Mouse (Mus musculus) liver, adult (tissue): Measurements from ENCODE around the gene Tm9sf1.

ENCODE experiments used
- GATA4 ChIP-seq: IDR thresholded peaks from 2 replicates; pipeline ENCODE4 v1.6.1; 2014; ENCODE audit warnings: mild to moderate bottlenecking, low read length; ENCODE audit not compliant: insufficient replicate concordance

The Tm9sf1 gene

DNA sequence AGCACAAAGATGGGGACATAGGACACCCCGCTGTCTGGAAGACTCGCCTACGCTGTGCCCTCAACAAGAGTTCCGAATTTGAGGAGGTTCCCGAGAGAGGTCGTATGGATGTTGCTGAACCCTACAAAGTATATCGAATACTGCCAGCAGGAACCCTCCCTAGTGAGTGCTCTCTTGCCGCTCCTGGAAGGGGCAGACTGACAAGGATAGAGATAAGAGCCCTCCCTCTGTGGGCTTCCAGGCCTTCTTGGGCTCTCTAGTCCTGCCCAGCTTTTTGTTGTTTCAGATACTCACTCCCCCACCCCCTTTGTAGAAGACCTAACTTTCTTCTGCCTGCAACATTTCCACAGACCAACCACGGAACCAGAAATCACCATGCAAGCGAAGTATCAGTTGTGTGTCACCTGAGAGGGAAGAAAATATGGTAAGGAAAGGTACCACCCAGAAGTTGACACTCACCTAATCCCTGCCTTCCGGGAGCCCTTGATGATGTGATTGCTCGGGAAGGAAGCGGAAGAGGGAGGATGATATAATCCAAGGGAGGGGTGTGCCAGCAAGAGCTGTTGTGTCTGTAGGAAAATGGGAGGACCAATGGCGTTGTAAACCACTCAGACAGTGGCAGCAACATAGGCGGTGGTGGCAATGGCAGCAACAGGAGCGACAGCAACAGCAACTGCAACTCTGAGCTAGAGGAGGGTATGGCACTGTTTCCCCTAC lies 37.7 kb downstream of the Tm9sf1 start:
- TF ChIP-seq GATA4: no peak

DNA sequence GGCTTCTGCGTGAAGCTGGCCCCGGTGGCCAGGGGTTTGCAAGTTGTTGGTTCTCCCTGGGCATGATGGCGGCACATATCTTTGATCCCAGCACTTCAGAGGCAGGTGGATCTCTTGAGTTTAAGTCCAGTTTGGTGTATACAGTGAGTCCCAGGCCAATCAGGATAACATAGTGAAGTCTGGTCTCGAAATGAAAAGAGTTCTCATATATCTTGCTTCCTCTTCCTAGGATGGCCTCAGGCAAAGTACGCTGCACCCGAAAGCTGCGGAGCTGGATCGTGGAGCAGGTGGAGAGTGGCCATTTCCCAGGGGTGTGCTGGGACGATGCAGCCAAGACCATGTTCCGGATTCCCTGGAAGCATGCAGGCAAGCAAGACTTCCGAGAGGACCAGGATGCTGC lies 38.8 kb downstream of the Tm9sf1 start:
- no peak for TF ChIP-seq GATA4

DNA sequence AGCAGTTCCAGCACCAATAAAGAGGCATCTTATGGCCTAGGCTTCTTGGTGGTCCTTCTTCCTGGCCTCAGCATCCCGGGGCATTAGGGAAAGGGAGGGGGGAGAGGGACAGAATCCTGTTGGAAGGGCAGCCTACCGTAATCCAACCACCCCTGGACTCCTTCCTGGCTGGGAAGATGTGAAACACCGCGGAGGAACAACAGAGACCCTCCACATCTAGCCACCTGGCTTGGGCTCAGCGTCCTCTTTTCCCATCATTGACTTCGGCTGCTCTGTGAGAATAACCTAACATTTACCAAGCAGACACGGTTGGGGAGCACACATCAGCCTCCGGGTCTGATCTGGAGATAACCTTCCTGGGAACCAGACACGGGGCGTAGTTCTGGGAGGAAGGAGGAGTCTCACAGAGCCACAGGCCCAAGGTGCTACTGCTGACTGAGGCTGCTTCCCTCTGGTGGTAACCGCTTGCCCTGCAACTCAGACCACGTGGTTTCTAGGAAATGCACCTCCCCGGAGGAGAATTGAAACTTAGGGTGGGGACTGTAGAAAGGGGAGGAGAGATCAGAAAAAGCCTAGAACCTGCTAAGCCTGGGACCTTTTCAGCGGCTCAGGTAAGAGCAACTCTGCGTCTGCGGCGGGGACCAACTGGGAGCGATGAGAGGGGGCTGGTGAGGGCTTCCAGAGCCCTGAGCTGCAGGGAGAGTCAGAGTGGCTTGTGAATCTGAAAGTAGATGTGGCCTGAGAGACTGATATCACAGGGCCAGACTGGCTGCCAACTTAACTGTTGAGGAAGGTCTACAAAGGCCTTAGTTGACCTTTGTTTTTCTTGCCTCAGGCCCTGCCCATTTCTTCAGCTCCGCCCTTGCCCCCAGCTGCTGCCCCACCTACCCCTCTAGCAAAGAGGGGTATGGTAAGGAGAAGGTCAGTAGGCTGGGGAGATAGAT lies 39.7 kb downstream of the Tm9sf1 start:
- peak; percentile 93 for TF ChIP-seq GATA4

DNA sequence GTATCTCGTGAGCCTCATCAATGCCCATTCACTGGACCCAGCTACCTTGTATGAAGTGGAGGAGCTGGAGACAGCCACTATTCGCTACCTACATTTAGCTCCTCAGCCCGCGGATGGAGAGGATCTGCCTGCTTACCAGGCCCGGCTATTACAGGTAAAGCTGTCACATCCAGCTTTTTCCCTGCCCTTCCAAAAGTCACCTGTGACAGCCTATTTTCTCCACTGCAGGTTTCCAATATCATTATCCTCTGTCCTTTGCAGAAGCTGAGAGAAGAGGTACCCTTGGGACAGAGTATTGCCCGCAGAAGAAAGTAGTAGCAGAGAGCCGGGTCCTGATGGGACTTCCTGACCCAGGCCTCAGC lies 40.4 kb downstream of the Tm9sf1 start, which contains the start of gene Irf9:
Gene Irf9 (plus strand): TSS at position 301 of the 362 bp plus-strand sequence.
- no peak for TF ChIP-seq GATA4

GRCm38 (mm10) chr14:55598521-55599390 lies 44.9 kb downstream of the Tm9sf1 start:
- no peak for TF ChIP-seq GATA4

GRCm38 (mm10) chr14:55596036-55596690 lies 47.4 kb downstream of the Tm9sf1 start:
- no peak for TF ChIP-seq GATA4

GRCm38 (mm10) chr14:55592226-55592625 lies 51.4 kb downstream of the Tm9sf1 start:
- no peak for TF ChIP-seq GATA4

DNA sequence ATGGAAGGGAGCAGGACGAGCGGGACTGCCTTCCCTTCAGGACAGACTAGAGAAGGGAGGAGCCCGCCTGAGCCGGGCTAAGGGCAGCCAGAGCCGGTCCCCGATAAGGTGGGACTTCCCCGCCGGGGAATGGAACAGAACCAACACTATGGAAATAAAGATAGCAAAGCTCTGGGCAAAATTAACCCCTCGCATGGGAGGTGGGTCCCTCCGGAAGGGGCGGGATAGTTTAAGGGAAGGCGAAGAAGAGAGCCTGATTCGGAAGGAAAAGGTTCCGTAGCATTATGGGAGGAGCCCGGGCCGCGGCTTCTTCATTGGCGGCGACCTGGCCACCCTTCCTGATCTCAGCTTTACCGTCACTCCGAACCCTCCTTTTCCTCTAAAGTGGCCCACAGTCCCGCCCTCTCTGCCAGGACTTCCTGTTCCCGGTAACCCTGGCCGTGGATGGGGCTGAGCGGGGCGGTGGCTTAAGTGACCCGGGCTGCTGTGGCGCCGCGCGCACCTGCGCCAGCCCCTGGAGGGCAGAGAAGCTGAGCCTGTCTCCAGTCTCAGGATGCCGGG lies 52.2 kb downstream of the Tm9sf1 start, which contains the start of gene Rnf31:
Gene Rnf31 (plus strand): TSS at position 378 of the 561 bp plus-strand sequence.
- TF ChIP-seq GATA4: peak; percentile 14; the same call in 1 of the 2 replicates

DNA sequence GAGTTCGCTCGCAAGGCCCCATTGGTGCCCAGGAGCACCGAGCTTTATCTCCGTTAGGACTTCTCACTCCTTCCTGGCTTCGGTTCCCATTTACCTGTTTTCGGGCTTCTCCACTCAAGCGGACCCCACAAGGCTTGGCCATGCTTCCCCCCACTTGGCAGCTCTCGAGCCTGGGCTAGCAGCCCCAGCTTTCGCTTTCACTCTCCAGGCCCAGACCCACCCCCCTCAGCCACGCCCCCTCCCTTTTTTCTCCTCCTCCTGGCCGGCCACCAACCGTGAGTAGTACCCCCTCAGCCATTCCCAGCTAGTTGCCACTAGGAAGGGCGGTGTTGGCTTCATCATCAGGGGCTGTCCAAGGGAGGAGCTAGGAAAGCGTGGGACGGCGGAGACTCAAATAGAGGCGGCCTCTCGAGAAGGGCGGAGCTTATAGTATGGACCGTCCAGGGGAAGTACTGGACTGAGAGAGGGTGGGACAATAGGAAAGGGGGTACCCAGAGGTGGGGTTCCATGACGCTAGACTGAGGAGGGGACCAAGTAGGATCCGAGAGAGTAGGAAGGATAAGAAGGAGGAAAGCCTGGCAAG lies 52.8 kb downstream of the Tm9sf1 start, which contains the start of gene Psme2:
Gene Psme2 (minus strand): TSS at position 366 of the 583 bp plus-strand sequence.
- no peak for TF ChIP-seq GATA4

DNA sequence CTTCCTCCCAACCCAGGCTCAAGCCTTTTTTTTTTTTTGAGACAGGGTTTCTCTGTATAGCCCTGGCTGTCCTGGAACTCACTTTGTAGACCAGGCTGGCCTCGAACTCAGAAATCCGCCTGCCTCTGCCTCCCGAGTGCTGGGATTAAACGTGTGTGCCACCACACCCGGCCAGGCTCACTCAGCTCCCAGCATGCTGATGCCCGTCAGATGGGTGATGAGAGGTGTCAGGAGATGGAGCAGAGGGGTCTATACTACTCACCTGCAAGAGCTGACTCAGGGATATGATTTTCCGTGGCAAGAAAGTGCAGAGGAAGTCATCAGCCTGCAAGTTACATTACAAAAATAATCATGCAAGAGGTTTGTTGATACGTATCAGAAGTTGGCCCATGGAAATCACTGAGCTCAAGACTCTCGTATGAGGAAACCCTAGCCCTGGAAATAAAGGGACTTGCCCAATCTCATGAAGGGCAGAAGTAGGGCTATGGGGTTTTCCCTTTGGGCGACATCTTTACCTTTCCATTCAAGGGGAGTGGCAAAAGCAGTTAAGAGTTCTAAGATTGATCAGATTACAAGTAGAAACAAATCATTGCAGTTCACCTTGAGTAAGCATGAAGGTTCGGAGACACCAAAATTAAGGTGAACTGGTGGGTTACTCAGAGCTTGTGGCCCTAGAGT lies 53.7 kb downstream of the Tm9sf1 start:
- no peak for TF ChIP-seq GATA4

DNA sequence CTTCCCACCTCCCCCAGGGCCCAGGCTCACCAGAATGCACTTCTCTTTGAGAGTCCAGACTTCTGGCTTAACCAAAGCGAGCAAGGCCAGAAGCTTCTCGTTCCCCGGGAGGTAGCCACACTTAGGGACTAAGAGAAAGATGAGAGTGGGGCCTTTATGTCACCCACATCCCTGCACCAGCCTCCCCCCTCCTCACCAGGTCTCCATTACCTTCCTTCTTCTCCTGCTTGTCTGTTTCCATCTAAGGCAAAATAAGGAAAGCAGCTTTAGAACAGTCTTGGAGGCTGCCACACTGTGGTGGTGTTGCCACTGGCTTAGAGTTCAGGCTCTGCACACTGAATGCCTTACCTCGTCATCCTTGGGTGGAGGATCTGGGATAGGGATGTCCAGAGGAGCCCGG lies 54.3 kb downstream of the Tm9sf1 start:
- no peak for TF ChIP-seq GATA4

- TF ChIP-seq GATA4: no peak
Measured at GRCm38 (mm10) chr14:55586149-55586548, 57.5 kb downstream of the Tm9sf1 start.
